Mouse (Mus musculus) right cerebral cortex, postnatal 14 days (tissue): Measurements from ENCODE around the gene Cby3.
"Not testable (repeated sequence)": the region's sequence is repeated elsewhere in the genome, so short reads cannot be mapped to it uniquely, and the experiment has no call there.

Source experiments
- DNase-seq: peaks from one replicate; pipeline ENCODE4 v3.0.0; 2022

Gene Cby3

GRCm38 (mm10) chr11:50354162-50354561 is at the start of gene Cby3:
Cby3 (plus strand) TSS chr11:50354462.
- DNase-seq = no peak

GRCm38 (mm10) chr11:50312803-50313202 is 41.5 kb upstream of the Cby3 start:
- no peak for DNase-seq

GRCm38 (mm10) chr11:50319343-50319742 is 34.9 kb upstream of the Cby3 start:
- DNase-seq = not testable (repeated sequence)

GRCm38 (mm10) chr11:50321239-50321638 is 33.0 kb upstream of the Cby3 start:
- no peak for DNase-seq

- DNase-seq = no peak
Observed at GRCm38 (mm10) chr11:50322345-50322744, 31.9 kb upstream of the Cby3 start.

- DNase-seq = no peak
Observed at GRCm38 (mm10) chr11:50323843-50324242, 30.4 kb upstream of the Cby3 start.

- DNase-seq = no peak
Observed at GRCm38 (mm10) chr11:50324751-50325471, 29.4 kb upstream of the Cby3 start.

GRCm38 (mm10) chr11:50325496-50326301 is 28.6 kb upstream of the Cby3 start, which contains the start of gene Canx:
Canx (minus strand) TSS chr11:50325673.
- DNase-seq = peak; percentile 97

DNA sequence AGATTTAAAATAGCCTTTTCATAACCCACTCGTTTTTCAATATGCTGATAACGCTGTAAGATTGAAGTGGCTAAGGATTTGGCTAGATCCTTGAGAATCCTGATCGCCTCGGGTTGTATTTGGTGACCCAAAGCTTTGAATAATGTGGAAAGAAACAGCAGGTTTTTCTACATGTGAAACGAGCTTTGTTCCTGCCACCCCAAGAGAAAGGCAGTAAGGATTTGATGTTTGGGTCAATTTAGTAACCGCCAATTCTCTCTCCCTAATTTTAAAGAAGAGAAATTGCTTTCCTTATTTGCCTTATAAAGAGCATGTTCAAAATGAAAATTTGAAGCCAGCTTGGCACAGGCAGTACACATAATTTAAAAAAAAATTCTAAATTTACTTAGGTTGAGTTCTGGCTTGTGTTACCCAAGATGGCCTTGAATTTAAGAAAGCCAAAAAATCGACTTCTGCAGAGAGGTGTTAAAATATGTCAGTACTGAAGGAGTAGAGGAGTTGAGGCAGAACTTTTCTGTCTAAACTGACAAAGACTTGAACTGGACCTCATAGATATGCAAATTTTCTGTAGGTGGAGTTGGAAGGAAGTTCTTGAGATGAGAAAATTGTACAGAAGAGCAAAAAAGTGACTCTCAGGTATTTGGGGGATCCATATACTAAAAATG is 27.8 kb upstream of the Cby3 start:
- no peak for DNase-seq

DNA sequence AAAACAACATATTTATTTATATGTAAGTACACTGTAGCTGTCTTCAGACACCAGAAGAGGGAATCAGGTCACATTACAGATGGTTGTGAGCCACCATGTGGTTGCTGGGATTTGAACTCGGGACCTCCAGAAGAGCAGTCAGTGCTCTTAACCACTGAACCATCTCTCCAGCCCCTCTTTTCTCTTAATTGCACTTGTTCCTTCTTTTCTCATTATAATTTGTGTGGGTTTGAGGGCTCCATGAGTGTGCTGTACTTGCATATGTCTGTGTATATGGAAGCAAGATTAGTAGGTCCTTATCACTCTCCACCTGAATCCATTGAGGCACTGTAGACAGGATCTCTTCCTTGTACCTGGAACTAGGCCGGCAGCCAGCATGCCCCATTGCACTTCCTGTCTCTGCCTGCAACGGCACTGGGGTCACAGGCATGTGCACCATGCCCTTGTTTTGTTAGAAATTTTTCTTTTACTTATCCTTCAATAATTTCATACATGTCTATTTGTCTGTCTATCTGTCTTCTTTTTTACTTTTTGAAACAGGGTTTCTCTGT is 26.1 kb upstream of the Cby3 start:
- DNase-seq = no peak

DNA sequence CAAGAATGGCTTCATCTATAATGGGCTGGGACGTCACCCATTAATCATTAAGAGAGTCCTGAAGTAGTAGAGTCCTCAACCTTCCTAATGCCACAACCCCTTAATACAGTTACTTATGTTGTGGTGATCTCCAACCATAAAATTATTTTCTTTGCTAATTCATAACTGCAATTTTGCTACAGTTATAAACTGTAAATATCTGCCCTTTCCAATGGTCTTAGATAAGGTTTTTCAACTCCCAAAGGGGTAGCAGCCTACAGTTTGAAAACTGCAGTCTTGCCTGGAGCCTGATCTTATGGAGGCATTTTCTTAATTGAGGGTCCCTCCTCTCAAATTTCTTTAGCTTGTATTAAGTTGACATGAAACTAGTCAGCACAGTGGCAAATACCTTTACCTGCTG is 24.9 kb upstream of the Cby3 start:
- DNase-seq = no peak

DNA sequence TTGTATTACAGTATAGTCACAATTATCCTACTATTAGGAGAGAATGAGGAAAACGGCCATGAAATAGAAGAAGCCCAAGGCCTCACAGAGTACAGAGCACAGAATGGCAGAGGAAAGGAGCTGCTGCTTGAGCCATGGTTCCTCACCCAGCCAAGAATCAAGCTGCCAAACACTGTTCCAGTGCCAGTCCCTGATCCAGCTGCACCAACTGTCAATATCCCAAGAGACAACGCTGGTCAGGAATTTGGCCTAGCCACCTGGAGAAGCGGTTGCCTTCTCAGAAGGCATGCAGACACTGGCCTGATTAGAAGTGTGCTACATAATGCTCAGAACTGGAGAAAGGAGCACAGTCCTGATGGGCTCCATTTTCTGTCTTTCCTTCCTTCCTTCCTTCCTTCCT is 21.1 kb upstream of the Cby3 start:
- no peak for DNase-seq

DNA sequence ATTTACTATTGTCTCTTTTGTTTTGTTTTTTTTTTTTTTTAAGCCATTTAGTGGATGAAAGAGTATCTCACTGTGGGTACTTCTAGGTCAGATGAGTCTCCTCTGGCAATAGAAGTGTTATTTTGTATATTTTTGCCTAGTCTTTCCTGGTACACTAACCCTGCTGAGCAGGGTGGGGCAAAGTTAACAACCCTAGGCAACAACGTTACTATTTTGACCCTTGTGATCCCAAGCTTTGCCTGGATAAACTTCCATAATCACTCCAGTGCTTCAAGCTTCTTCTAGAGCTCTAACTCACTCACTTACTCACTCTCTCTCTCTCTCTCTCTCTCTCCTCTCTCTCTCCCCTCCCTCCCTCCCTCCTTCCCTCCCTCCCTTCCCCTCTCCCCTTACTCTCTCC is 18.1 kb upstream of the Cby3 start:
- DNase-seq = no peak

GRCm38 (mm10) chr11:50336891-50337290 is 17.4 kb upstream of the Cby3 start:
- DNase-seq = no peak

DNA sequence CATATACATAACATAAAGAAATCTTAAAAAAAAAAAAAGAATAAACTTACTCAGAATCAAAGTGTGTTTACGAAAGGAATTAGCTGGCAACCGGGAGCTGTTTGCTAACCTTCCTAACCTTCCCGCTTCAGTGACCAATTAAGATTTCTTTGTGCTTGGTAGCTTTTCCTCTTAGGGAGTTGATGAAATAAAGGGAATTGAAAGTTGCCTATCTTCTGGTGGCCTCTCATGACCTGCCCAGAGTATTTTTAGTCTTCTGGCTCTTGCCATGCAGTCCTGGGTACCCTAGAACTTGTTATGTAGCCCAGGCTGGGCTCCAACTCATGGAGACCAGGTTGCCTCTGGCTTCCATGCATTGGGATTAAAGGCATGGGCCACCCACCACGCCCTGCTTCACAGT is 8.8 kb upstream of the Cby3 start:
- DNase-seq = no peak

- DNase-seq = no peak
Observed at GRCm38 (mm10) chr11:50346256-50347032, 7.8 kb upstream of the Cby3 start.

- DNase-seq = no peak
Observed at GRCm38 (mm10) chr11:50352177-50352576, 2.1 kb upstream of the Cby3 start.

DNA sequence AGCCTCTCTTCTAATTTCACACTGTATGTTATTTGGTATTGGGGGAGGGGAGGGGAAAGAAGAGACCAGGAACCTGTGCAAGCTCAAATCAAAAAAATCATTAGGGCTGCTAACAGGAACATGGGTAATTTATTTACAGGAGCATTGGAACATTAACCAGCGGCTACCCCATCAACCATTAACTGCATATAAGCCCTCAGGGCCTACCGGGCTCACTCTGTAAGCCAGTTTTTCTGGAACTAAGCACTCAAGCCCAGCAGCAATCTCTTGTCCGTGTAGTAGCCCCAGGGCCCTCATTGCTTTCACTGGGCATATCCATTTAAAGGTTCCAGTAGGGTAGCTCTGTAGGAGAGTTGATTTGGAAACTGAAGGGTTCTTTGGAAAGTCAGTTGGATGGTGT is 589 bp downstream of the Cby3 start:
- DNase-seq = no peak

DNA sequence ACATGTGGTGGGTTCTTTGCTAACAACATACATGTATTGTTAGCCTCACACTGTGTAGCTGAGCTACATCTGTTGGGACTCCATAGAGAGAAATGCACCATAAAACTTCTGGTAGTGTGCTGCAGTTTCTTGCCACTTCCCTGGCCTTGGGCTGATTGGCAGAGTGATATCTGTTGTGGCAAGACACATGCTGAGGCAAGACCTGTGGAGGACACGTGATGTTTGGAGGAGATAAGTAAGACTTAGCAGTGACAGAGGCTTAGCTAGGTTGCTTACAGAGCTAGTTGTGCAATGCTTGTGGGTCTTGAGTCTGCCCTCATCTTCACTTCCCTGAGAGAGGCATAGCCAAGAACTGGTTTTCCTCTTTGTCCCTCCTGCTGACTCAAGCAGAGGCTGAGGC is 1.1 kb downstream of the Cby3 start:
- no peak for DNase-seq

- DNase-seq = peak; percentile 74
Observed at GRCm38 (mm10) chr11:50358950-50359861, 4.9 kb downstream of the Cby3 start.

DNA sequence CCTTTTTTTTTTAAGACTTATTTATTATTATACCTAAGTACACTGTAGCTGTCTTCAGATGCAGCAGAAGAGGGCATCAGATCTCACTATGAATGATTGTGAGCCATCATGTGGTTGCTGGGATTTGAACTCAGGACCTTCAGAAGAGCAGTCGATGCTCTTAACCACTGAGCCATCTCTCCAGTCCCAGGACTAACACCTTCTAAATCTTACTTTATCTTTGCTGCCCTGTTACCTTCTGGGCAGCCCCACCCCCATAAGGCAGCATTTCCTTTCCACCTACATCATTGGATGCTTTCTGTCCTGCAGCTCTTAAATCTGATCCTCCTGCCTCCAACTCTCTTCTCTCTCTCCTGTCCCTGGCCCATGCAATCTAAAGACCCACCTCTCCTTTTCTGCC is 7.0 kb downstream of the Cby3 start:
- DNase-seq = not testable (repeated sequence)

- DNase-seq = peak; percentile 76
Observed at GRCm38 (mm10) chr11:50364548-50364947, 10.3 kb downstream of the Cby3 start.
